Mouse (Mus musculus): ENCODE measurements around the gene Map4k1. TPM values are rescaled to one million over a fixed set of nuclear protein-coding genes. Genes with fewer than 3 reads are reported as not detected.

The Map4k1 gene
- polyA plus RNA-seq, 1 experiment = 27.4 TPM

- 91% methylated on average over 1 of the region's 1 CpGs for WGBS
- no peak for DNase-seq (ENCODE audit: low read depth, low spot score)
These were observed 33.1 kb downstream of the Map4k1 start for GRCm38 (mm10) chr7:29014984-29015383.

- DNase-seq (ENCODE audit: low read depth, low spot score) = no peak
- WGBS = 92% methylated on average over 7 of the region's 7 CpGs
These were observed 34.6 kb downstream of the Map4k1 start for GRCm38 (mm10) chr7:29016440-29016839.

- no peak for DNase-seq (ENCODE audit: low read depth, low spot score)
- 75% methylated on average over 7 of the region's 7 CpGs for WGBS
These were observed 35.4 kb downstream of the Map4k1 start for GRCm38 (mm10) chr7:29017222-29017621.

GRCm38 (mm10) chr7:29019447-29020220, 37.8 kb downstream of the Map4k1 start:
- 5% methylated on average over 85 of the region's 88 CpGs for WGBS

GRCm38 (mm10) chr7:29022479-29022878, 40.6 kb downstream of the Map4k1 start:
- 91% methylated on average over 8 of the region's 8 CpGs for WGBS
- DNase-seq (ENCODE audit: low read depth, low spot score) = no peak

More at GRCm38 (mm10) chr7:29019447-29020220, 37.8 kb downstream of the Map4k1 start:
- DNase-seq (ENCODE audit: low read depth, low spot score) = no peak

GRCm38 (mm10) chr7:29023514-29023913, 41.7 kb downstream of the Map4k1 start:
- WGBS = 90% methylated on average over 8 of the region's 8 CpGs
- no peak for DNase-seq (ENCODE audit: low read depth, low spot score)

- WGBS = 59% methylated on average over 7 of the region's 7 CpGs
- DNase-seq (ENCODE audit: low read depth, low spot score) = no peak
These were observed 43.7 kb downstream of the Map4k1 start for GRCm38 (mm10) chr7:29025566-29025965.

GRCm38 (mm10) chr7:29026195-29026594, 44.3 kb downstream of the Map4k1 start:
- DNase-seq (ENCODE audit: low read depth, low spot score) = no peak
- 81% methylated on average over 5 of the region's 5 CpGs for WGBS

GRCm38 (mm10) chr7:29026811-29027210, 45.0 kb downstream of the Map4k1 start:
- DNase-seq (ENCODE audit: low read depth, low spot score) = no peak

GRCm38 (mm10) chr7:29028761-29029160, 46.9 kb downstream of the Map4k1 start:
- WGBS = 87% methylated on average over 6 of the region's 6 CpGs
- DNase-seq (ENCODE audit: low read depth, low spot score) = no peak

More at GRCm38 (mm10) chr7:29026811-29027210, 45.0 kb downstream of the Map4k1 start:
- WGBS = 72% methylated on average over 4 of the region's 4 CpGs

- no peak for DNase-seq (ENCODE audit: low read depth, low spot score)
- WGBS = 76% methylated on average over 14 of the region's 14 CpGs
These were observed 48.1 kb downstream of the Map4k1 start for GRCm38 (mm10) chr7:29029690-29030656.

- no peak for DNase-seq (ENCODE audit: low read depth, low spot score)
- 62% methylated on average over 10 of the region's 10 CpGs for WGBS
These were observed 49.8 kb downstream of the Map4k1 start for GRCm38 (mm10) chr7:29031641-29032040.

- no peak for DNase-seq (ENCODE audit: low read depth, low spot score)
- WGBS = 86% methylated on average over 5 of the region's 5 CpGs
These were observed 50.8 kb downstream of the Map4k1 start for GRCm38 (mm10) chr7:29032685-29033084.

- 81% methylated on average over 6 of the region's 6 CpGs for WGBS
- no peak for DNase-seq (ENCODE audit: low read depth, low spot score)
These were observed 55.4 kb downstream of the Map4k1 start for GRCm38 (mm10) chr7:29037261-29037660.

GRCm38 (mm10) chr7:29039604-29039984, 57.7 kb downstream of the Map4k1 start:
- under 1% methylated on average over 11 of the region's 11 CpGs for WGBS

GRCm38 (mm10) chr7:29039985-29040661, 58.3 kb downstream of the Map4k1 start:
- DNase-seq (ENCODE audit: low read depth, low spot score) = no peak
- 4% methylated on average over 26 of the region's 26 CpGs for WGBS

More at GRCm38 (mm10) chr7:29039604-29039984, 57.7 kb downstream of the Map4k1 start:
- DNase-seq (ENCODE audit: low read depth, low spot score) = peak; percentile 69

GRCm38 (mm10) chr7:29041194-29041593, 59.3 kb downstream of the Map4k1 start:
- 77% methylated on average over 5 of the region's 5 CpGs for WGBS
- no peak for DNase-seq (ENCODE audit: low read depth, low spot score)

GRCm38 (mm10) chr7:29043016-29043673, 61.3 kb downstream of the Map4k1 start:
- no peak for DNase-seq (ENCODE audit: low read depth, low spot score)
- 18% methylated on average over 19 of the region's 19 CpGs for WGBS

GRCm38 (mm10) chr7:29043674-29044057, 61.8 kb downstream of the Map4k1 start:
- no peak for DNase-seq (ENCODE audit: low read depth, low spot score)
- 26% methylated on average over 11 of the region's 11 CpGs for WGBS

All from large intestine, adult 2 months (tissue).